Mouse (Mus musculus): ENCODE results near the gene Il20rb.

DNA sequence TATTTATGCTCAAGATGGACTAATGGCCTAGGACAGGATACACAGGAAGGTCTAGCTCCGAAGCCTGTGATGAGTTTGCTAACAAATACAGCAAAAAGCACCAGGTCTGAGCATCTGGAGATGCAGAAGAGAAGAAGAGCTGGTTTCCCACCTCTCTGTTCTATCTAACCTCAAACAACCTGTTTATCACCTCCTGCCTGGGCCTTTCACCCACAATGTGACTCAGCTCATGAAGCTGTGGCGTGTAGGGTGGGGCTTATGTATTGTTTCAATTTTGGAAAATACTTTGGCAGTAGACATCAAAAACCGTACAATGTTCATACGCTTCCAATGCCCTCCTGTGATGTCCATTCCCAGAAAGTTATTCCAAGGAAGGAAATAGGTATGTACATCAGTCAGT lies 24.5 kb downstream of the Il20rb start:
- TF ChIP-seq CTCF (IDR thresholded peaks at IDR 0.05; ENCODE audit: low read depth) (no peak), EP300 (IDR thresholded peaks at IDR 0.05; ENCODE audit: low read depth) (no peak)
